Mouse (Mus musculus) kidney, embryonic 15.5 days (tissue): ENCODE data around the gene Mfsd6. TPM values are rescaled to one million over a fixed set of nuclear protein-coding genes. Genes with fewer than 3 reads are reported as not detected.

Experiments
- ATAC-seq: fragments of 200-750 bp; cut with Nextera tagmentation; replicated peaks from 2 replicates; pipeline ENCODE4 v1.8.0; 2017; ENCODE audit warnings: moderate TSS enrichment; ENCODE audit not compliant: low FRiP score
- H3K27ac ChIP-seq: fragments of 300-500 bp; sonication (generic); 2 replicates; pipeline ENCODE4 v1.5.1; 2015; ENCODE audit warnings: mild to moderate bottlenecking, inconsistent platforms
- H3K27me3 ChIP-seq: fragments of 300-500 bp; sonication (generic); 2 replicates; pipeline ENCODE4 v1.6.1; 2015; ENCODE audit warnings: inconsistent platforms
- H3K36me3 ChIP-seq: fragments of 300-500 bp; sonication (generic); 2 replicates; pipeline ENCODE4 v1.6.1; 2015; ENCODE audit warnings: inconsistent platforms
- H3K4me1 ChIP-seq: fragments of 300-500 bp; sonication (generic); 2 replicates; pipeline ENCODE4 v1.6.1; 2015; ENCODE audit warnings: inconsistent platforms
- H3K4me2 ChIP-seq: fragments of 300-500 bp; sonication (generic); 2 replicates; pipeline ENCODE4 v1.6.1; 2015; ENCODE audit warnings: moderate library complexity, mild to moderate bottlenecking, inconsistent platforms
- H3K4me3 ChIP-seq: fragments of 300-500 bp; sonication (generic); replicated peaks from 2 replicates; pipeline ENCODE4 v1.5.1; 2015; ENCODE audit warnings: mild to moderate bottlenecking, inconsistent platforms
- H3K9ac ChIP-seq: fragments of 300-500 bp; sonication (generic); 2 replicates; pipeline ENCODE4 v1.6.1; 2015; ENCODE audit warnings: mild to moderate bottlenecking, inconsistent platforms
- H3K9me3 ChIP-seq: fragments of 300-500 bp; sonication (generic); replicated peaks from 2 replicates; pipeline ENCODE4 v1.6.1; 2016; ENCODE audit warnings: inconsistent platforms
- WGBS: fragments of 180-500 bp; shearing (Covaris S2); methylation state at CpG from one replicate; pipeline ENCODE4 v1.1.7; 2015; ENCODE audit warnings: mixed read lengths; 5-methylcytosine and 5-hydroxymethylcytosine counted together
- polyA plus RNA-seq: library from polyadenylated mRNA; unstranded; fragments of >200 nt; fragmentation: Nextera tagmentation; extraction: Ambion mirVana; gene quantifications from 2 replicates; pipeline ENCODE4 v1.2.1, GENCODE M21; 2015

Mfsd6 gene
- polyA plus RNA-seq, 1 experiment from 2014 or later, result 3.1 TPM

- Histone ChIP-seq H3K27ac (no peak overlapping the region), H3K4me1 (no peaks in the 10 kb centered on the region), H3K4me2 (no peak overlapping the region), H3K27me3 (no peaks in the 10 kb centered on the region), H3K36me3 (no peaks in the 10 kb centered on the region), H3K4me3 (no peak overlapping the region), H3K9me3 (no peaks in the 10 kb centered on the region), H3K9ac (no peak overlapping the region)
- ATAC-seq, result no peak
- WGBS, result 89% methylated on average over 4 of the region's 4 CpGs
Observed at GRCm38 (mm10) chr1:52734208-52734607, 6.9 kb upstream of the Mfsd6 start.

GRCm38 (mm10) chr1:52730258-52730657, 3.0 kb upstream of the Mfsd6 start:
- Histone ChIP-seq H3K36me3 (no peaks in the 10 kb centered on the region), H3K9ac (no peak overlapping the region), H3K9me3 (no peaks in the 10 kb centered on the region), H3K4me1 (peaks cover 7% of the 10 kb centered on the region; the same call in 1 of the 2 replicates), H3K27me3 (peaks cover 12% of the 10 kb centered on the region), H3K27ac (no peak overlapping the region), H3K4me3 (no peak overlapping the region), H3K4me2 (no peak overlapping the region)
- ATAC-seq, result no peak
- 89% methylated on average over 1 of the region's 1 CpGs for WGBS

- H3K9me3 ChIP-seq, result no peaks in the 10 kb centered on the region
- WGBS, result 88% methylated on average over 5 of the region's 5 CpGs
- ATAC-seq, result no peak
Observed at GRCm38 (mm10) chr1:52728857-52729489, 1.7 kb upstream of the Mfsd6 start.

GRCm38 (mm10) chr1:52726371-52727055, 749 bp downstream of the Mfsd6 start:
- Histone ChIP-seq H3K4me2 (peak overlapping the region; percentile 95), H3K4me1 (peaks cover 7% of the 10 kb centered on the region; the same call in 1 of the 2 replicates), H3K36me3 (no peaks in the 10 kb centered on the region), H3K27ac (peak overlapping the region; percentile 51), H3K27me3 (peaks cover 12% of the 10 kb centered on the region), H3K4me3 (peak overlapping the region; percentile 78), H3K9me3 (no peaks in the 10 kb centered on the region), H3K9ac (peak overlapping the region; percentile 62)
- peak; percentile 86 for ATAC-seq
- 2% methylated on average over 54 of the region's 56 CpGs for WGBS

More at GRCm38 (mm10) chr1:52728857-52729489, 1.7 kb upstream of the Mfsd6 start:
- H3K9ac ChIP-seq, result no peak overlapping the region
- peaks cover 12% of the 10 kb centered on the region for H3K27me3 ChIP-seq
- no peak overlapping the region for H3K4me2 ChIP-seq
- H3K27ac ChIP-seq, result no peak overlapping the region
- H3K4me1 ChIP-seq, result peaks cover 7% of the 10 kb centered on the region; the same call in 1 of the 2 replicates
- no peaks in the 10 kb centered on the region for H3K36me3 ChIP-seq
- H3K4me3 ChIP-seq, result no peak overlapping the region

GRCm38 (mm10) chr1:52722586-52722985, 4.7 kb downstream of the Mfsd6 start:
- H3K4me3 ChIP-seq, result no peak overlapping the region
- H3K9ac ChIP-seq, result no peak overlapping the region
- peaks cover 5% of the 10 kb centered on the region; the same call in 1 of the 2 replicates for H3K4me1 ChIP-seq
- H3K9me3 ChIP-seq, result no peaks in the 10 kb centered on the region
- ATAC-seq, result no peak
- no peaks in the 10 kb centered on the region for H3K36me3 ChIP-seq
- no peak overlapping the region for H3K27ac ChIP-seq
- 36% methylated on average over 4 of the region's 4 CpGs for WGBS
- no peak overlapping the region for H3K4me2 ChIP-seq
- peaks cover 4% of the 10 kb centered on the region; the same call in 1 of the 2 replicates for H3K27me3 ChIP-seq

GRCm38 (mm10) chr1:52719096-52719495, 8.2 kb downstream of the Mfsd6 start:
- H3K9ac ChIP-seq, result no peak overlapping the region
- no peaks in the 10 kb centered on the region for H3K27me3 ChIP-seq
- H3K4me1 ChIP-seq, result no peaks in the 10 kb centered on the region
- H3K36me3 ChIP-seq, result no peaks in the 10 kb centered on the region
- no peak overlapping the region for H3K4me2 ChIP-seq
- H3K4me3 ChIP-seq, result no peak overlapping the region
- H3K9me3 ChIP-seq, result no peaks in the 10 kb centered on the region
- 67% methylated on average over 5 of the region's 5 CpGs for WGBS
- no peak for ATAC-seq
- no peak overlapping the region for H3K27ac ChIP-seq

GRCm38 (mm10) chr1:52718068-52718748, 9.1 kb downstream of the Mfsd6 start:
- H3K9me3 ChIP-seq, result no peaks in the 10 kb centered on the region
- H3K4me2 ChIP-seq, result no peak overlapping the region
- no peaks in the 10 kb centered on the region for H3K27me3 ChIP-seq
- 52% methylated on average over 3 of the region's 3 CpGs for whole genome bisulfite sequencing
- ATAC-seq, result no peak
- H3K36me3 ChIP-seq, result no peaks in the 10 kb centered on the region
- H3K27ac ChIP-seq, result no peak overlapping the region
- no peak overlapping the region for H3K4me3 ChIP-seq
- no peaks in the 10 kb centered on the region for H3K4me1 ChIP-seq
- no peak overlapping the region for H3K9ac ChIP-seq

GRCm38 (mm10) chr1:52714451-52714850, 12.8 kb downstream of the Mfsd6 start:
- 48% methylated on average over 1 of the region's 1 CpGs for WGBS
- H3K4me1 ChIP-seq, result no peaks in the 10 kb centered on the region
- ATAC-seq, result no peak
- no peaks in the 10 kb centered on the region for H3K9me3 ChIP-seq
- H3K27me3 ChIP-seq, result no peaks in the 10 kb centered on the region
- H3K4me3 ChIP-seq, result no peak overlapping the region
- H3K27ac ChIP-seq, result no peak overlapping the region
- H3K4me2 ChIP-seq, result no peak overlapping the region
- no peak overlapping the region for H3K9ac ChIP-seq
- H3K36me3 ChIP-seq, result no peaks in the 10 kb centered on the region

- Histone ChIP-seq H3K27ac (no peak overlapping the region), H3K4me1 (peaks cover 3% of the 10 kb centered on the region; the same call in 1 of the 2 replicates), H3K36me3 (no peaks in the 10 kb centered on the region), H3K4me3 (no peak overlapping the region), H3K4me2 (no peak overlapping the region), H3K27me3 (no peaks in the 10 kb centered on the region), H3K9me3 (no peaks in the 10 kb centered on the region), H3K9ac (no peak overlapping the region)
- ATAC-seq, result no peak
- 24% methylated on average over 3 of the region's 3 CpGs for WGBS
Observed at GRCm38 (mm10) chr1:52714021-52714420, 13.2 kb downstream of the Mfsd6 start.

- H3K9me3 ChIP-seq, result no peaks in the 10 kb centered on the region
- H3K4me3 ChIP-seq, result no peak overlapping the region
- H3K4me2 ChIP-seq, result no peak overlapping the region
- H3K27ac ChIP-seq, result no peak overlapping the region
- H3K4me1 ChIP-seq, result peaks cover 7% of the 10 kb centered on the region; the same call in 1 of the 2 replicates
- H3K9ac ChIP-seq, result no peak overlapping the region
- no peaks in the 10 kb centered on the region for H3K36me3 ChIP-seq
- WGBS, result 49% methylated on average over 6 of the region's 6 CpGs
- ATAC-seq, result no peak
- H3K27me3 ChIP-seq, result no peaks in the 10 kb centered on the region
Observed at GRCm38 (mm10) chr1:52708745-52709144, 18.5 kb downstream of the Mfsd6 start.

GRCm38 (mm10) chr1:52707030-52707429, 20.2 kb downstream of the Mfsd6 start:
- H3K27ac ChIP-seq, result no peak overlapping the region
- no peaks in the 10 kb centered on the region for H3K9me3 ChIP-seq
- H3K36me3 ChIP-seq, result no peaks in the 10 kb centered on the region
- H3K4me1 ChIP-seq, result peaks cover 7% of the 10 kb centered on the region; the same call in 1 of the 2 replicates
- H3K4me2 ChIP-seq, result no peak overlapping the region
- no peak overlapping the region for H3K4me3 ChIP-seq
- no peak for ATAC-seq
- WGBS, result 90% methylated on average over 3 of the region's 3 CpGs
- no peak overlapping the region for H3K9ac ChIP-seq
- H3K27me3 ChIP-seq, result no peaks in the 10 kb centered on the region
